Mouse (Mus musculus) T-helper 1 cell (primary cell): ENCODE measurements around the gene Mras.

Source experiments
- in situ Hi-C: fragments of 300-600 bp; cut with MboI, MseI; formaldehyde crosslinking; loops from one replicate; pipeline ENCODE4 v1.15.1; 2025; ENCODE audit warnings: high pct_unique_total_duplicates

Mras gene

DNA sequence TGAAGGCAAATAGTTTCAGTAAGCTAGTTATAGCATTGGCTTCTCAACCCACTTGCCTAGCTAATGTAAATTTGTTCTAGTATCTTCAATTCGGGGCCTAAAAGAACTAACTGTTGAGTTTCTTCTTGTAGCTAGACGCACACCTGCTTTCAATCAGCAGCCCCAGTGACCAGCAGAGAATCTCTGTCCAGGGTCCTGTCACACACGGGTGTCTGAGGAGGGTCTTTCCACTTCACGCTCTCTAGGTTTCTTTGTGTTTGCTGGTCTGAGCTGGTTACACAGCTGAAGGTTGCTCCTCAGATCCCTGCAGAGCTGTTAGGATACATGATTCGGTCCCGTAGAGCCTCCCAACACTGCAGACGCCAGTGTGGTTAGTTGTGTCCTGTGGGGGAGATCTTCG is 74.1 kb downstream of the Mras start:
- in situ Hi-C loops = loop anchor here (25.0 kb wide), 1 partner anchor 726 kb away; no protein-coding TSS in a partner anchor

DNA sequence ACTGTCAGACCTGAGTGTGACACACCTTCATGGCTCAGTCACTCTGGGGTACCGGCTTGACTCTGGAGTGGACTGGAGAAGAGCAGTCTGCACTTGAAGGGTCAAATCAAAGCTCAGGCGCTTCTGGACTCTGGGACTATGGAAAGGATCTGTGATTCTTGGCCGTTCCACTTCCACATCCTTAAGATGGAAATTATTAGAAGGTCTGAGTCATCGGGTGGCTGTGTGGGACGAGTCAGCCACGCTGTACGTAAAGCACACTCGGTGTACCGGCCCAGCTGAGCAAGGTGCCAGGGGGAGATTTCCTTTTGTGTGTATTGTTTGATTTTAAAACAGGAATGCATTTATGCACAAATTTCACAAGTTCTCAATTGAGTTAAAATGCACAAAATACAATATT is 75.2 kb downstream of the Mras start:
- in situ Hi-C loops = loop anchor here (25.0 kb wide), 1 partner anchor 725 kb away; no protein-coding TSS in a partner anchor

DNA sequence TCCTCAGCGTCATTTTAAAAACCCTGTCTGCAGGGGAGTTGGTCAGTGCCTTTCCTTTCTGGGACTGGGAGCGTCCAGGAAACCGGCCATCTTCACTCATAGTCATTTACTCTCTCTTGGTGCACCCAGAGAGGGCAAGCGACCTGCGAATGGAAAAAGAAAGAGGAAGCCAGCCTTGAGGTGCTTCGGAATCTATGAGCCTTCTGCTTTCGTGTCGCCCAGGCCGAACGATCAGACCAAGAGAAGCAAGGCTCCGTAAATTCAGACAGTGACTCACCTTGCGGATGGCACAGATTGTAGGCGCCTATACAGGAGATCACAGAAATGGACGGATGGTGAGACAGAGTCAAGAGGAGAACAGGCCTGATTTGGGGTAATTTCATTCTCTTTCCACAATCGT is 78.2 kb downstream of the Mras start:
- in situ Hi-C loops = loop anchor here (5.0 to 25.0 kb wide), 2 partner anchors 102 to 722 kb away; no protein-coding TSS in a partner anchor

DNA sequence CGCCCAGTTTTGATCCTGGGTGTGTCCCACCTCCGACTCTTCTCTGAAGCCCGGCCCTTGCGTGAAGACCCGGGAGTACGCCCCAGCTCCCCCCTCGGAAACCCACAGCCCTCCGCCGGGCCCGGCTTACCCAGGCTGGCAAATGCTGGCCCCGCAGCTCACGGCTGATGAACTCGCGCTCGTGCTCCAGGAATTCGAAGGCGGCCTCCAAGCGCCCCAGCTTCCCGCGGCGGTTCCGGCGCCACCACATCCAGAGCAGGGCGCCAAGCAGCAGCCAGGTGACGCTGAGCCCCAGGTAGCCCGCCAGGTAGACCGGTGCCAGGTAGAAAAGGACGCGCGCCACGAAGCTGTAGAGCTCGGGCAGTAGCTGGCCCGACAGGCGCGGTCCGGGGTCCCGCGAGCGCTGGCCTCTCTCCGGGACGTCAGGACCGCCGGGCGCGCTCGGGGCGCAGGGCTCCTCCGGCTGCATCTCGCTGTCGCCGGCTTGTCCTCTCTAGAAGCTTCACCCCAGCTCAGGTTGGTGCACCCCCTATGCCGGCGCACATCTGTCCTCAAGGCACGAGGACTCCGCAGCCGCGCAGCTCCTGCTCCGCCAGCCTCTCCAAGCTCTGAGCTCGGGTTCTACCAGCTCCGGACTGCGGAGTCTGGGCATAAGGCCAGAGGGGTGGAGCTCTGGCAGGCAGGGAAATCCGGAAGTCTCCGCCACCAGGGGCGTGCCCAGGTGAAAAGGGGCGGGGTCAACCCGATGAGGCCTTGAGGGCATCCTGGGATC is 79.1 kb downstream of the Mras start, which contains the start of gene Esyt3:
Esyt3 (minus strand) TSS at position 637 of the 772 bp plus-strand sequence.
- in situ Hi-C loops = loop anchor here (5.0 to 25.0 kb wide), 2 partner anchors 101 to 721 kb away; no protein-coding TSS in a partner anchor

DNA sequence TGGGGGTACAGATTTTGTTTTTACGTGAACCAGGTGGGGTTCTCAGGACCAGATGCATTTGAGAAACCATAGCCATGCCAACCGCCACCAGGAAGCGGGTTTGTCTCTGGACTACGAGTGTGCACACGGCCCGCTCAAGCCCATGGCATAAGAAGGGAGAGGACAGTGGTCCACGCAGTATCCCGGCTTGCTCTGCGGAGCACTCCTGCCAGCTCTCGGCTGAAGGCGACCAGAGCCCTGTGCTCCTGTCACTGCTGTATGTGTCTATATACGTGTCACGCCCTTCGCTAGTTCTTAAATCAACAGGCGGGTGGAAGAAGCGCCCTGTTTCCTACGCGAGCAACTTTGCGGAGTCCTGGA is 79.6 kb downstream of the Mras start:
- in situ Hi-C loops = loop anchor here (5.0 to 25.0 kb wide), 2 partner anchors 100 to 720 kb away; no protein-coding TSS in a partner anchor

DNA sequence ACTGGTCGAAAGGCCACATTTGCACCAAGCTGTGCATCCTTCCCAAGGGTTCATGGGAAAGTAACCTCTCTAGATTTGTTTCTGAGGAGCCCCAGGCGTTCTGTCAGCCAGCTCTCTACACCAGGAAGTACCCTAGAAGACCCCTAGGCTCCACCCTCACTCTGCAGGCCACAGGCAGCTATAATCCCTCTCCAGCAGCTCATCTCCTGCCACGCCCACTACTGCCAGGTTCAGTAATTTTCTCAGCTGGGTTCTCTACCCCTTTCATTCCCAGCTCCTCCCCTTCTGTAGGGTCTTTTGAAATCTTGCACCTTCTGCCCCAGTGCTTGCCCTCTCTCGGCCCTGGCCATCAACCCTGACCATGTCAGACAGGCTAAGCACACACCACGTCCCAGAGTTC is 81.2 kb downstream of the Mras start:
- in situ Hi-C loops = loop anchor here (5.0 to 25.0 kb wide), 2 partner anchors 99 to 719 kb away; no protein-coding TSS in a partner anchor

DNA sequence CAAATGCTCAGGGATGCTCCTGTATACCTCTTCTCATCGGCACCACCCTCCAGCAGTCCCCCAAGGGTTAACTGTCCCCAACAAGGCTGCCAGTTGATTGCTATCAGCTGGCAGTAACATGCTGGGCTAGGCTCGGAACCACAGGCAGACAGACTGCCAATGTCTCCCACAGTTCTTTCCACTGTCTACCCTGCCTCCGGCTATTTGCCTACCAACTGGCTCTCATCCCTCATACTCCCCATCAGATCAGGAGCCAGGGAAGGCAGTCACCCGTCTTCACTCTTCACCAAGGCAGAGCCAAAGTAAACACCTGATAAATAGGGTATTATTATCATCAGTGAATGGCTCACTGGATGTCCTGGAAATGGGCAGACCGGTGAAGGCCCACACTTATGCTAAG is 82.4 kb downstream of the Mras start:
- in situ Hi-C loops = loop anchor here (5.0 to 25.0 kb wide), 2 partner anchors 97 to 717 kb away; no protein-coding TSS in a partner anchor

DNA sequence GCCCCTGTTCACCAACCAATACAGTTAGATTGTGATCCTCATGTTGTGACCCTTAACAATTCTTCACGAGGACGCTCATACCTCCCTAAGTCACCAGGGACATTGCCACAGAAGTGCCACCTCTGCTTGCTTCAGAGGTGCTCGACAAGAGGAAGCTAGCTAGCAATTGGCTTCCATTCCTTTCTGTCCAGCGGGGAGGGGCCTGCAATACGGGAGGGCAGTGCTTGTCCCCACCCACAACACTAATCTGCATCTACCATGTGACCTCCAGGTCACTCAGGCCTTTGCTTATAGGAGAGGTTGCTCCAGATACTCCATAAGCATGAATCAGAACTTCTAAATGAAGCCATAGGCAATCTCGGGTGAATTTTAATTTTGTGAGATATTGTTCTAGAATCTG is 83.8 kb downstream of the Mras start:
- in situ Hi-C loops = loop anchor here (25.0 kb wide), 1 partner anchor 716 kb away; no protein-coding TSS in a partner anchor

DNA sequence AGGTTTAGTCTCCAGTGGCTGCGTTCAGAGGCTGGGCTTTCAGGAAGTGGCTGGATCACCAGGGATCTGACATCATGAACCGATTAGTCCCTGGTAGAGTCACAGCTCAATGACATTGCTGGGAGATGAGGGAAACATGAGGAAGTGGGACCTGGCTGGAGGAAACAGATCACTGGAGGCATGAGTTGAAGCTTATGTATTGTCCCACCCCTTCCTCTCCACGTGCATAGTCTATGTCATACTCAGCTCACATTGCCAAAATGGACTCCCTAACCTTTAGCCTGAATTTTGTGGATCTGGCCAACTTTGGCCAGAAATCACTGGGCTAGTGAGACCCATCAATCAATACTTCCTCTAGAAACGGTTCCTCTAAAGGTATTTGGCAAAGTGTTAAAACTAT is 84.2 kb downstream of the Mras start:
- in situ Hi-C loops = loop anchor here (25.0 kb wide), 1 partner anchor 716 kb away; no protein-coding TSS in a partner anchor

DNA sequence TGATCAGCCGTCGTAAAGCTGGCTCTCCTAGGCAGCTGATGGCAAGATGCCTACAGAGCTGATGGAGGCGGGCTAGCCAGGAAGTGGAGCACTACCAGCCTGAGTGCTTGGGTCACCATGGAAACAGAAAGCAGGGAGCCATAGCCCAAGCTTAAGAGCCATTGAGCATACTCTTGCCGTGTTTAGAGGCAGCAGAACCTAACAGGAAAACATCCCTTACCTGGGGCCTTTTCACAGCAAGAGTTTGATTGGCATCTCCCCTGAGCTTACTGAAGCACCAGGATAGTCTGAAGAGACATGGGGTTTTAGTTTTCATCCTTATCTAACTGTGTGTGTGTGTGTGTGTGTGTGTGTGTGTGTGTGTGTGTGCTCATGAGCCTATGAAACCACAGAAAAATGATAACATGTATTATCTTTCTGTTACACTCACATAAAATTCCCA is 91.8 kb downstream of the Mras start:
- in situ Hi-C loops = no loop called here

DNA sequence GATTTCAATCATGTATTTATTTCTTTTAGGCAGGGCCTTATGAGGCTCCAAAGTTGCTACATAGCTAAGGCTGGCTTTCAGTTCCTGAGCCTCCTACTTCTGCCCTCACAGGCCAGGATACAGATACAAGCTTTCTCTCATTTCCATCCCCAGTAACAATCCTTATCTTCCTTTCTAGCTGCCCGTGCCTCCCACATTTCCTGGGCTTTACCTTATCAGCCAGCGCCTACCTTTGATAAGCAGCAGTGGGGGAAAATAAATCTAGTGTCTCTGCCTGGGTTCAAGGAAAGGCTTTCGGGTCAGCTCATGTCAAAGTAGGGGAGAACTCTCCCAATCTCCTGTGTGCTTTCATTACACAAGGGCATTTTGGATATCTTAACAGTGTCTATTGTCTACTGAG is 95.6 kb downstream of the Mras start:
- in situ Hi-C loops = no loop called here

DNA sequence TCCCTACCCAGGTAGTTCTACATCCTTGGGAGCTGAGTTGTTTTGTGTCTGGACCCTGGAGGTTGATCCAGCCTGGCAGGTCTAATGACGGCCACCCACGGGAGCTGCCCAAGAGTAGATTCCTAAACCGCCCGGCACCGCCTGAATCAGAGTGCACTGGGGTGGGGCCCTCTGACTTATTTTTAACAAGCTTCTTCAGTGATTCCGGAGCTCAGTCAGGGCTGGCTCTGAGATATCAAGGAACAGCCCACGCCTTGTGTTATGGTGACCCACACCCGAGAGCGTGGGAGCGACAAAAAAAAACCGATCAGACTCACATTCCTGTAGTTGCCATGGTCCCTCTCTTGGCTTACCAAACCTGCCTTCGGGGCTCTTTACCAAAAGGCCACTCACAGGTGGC is 97.1 kb downstream of the Mras start:
- in situ Hi-C loops = no loop called here

DNA sequence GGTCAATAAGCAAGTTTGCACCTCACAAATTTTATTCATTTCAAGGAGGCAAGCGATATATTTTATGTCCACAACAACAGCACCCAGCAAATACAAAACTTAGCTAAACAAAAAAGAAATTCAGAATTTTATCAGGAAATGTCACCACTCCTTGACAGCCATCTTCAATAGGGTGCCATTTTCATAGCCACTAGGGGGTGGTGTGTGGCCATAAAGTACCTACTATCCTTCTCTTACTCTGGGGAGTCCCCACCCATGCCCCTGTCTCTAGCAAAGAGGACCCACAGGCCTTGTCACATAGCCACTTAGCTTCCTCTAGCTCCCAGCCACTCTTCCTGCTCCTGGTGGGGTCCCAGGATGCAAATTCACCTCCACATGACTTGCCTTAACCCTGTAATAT is 98.0 kb downstream of the Mras start:
- in situ Hi-C loops = no loop called here

DNA sequence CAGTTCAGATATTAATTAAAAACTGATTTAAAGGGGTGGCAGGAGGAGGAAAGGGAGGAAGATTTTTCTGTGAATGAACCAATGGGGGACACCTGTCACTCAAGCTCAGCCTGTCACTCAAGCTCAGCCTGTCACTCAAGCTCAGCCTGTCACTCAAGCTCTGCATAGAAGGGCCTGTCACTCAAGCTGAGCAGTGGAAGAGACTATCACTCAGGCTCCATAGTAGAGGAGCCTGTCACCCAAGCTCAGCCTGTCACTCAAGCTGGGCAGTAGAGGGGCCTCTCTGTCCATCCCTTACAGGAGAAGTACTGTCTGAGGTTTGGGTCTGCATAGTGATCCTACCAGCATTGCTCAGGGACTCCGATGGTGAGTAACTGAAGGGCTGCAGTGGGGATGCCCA is 98.9 kb downstream of the Mras start:
- in situ Hi-C loops = no loop called here

DNA sequence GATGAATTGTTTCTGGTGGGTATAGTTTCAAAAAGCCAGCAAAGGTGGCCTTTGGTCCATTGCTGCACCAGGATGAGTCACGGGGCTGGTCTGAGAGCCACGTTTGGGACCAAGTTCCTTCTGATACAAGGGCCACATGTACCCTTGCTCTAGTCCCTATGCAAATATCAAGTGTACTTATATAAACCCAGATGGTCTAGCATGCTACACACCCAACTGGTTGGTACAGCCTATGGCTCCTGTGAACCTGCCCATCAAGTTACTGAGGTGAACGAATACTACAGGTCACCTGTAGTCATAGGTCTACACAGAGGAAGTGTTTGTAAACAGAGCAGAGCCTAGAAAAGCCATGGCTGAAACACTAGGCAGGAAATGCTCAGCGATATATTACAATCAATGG is 100.6 kb downstream of the Mras start:
- in situ Hi-C loops = no loop called here
